Mouse (Mus musculus) retina, embryonic 14.5 days (tissue): ENCODE data around the gene Arhgef28.
A peak's percentile ranks its signal among the peaks of the same experiment; 100 is the strongest.

Source experiments
- DNase-seq: peaks from one replicate; pipeline ENCODE4 v3.0.0-alpha.2; 2015; ENCODE audit warnings: low spot score

Gene Arhgef28

DNA sequence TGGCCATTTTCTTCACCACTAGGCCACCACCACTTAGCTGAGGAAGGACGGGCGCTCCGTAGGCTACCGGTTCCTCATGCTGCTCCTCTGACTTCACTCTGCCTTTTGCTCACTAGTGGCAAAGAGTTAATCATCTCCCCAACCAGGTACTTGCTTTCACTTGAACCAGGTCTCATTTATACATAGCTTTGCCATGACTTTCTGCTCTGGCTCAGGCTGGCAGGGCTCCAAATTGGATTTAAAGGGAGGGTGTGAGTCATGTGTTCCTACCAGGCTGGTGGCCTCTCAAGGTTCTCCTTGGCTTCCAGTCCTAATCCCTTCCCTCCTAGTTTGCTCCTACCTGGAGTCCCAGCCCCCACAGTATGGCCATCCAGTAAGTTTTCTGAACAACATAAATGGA is 192.5 kb downstream of the Arhgef28 start:
- no peak for DNase-seq

GRCm38 (mm10) chr13:98011931-98012341 is 194.3 kb downstream of the Arhgef28 start:
- no peak for DNase-seq

DNA sequence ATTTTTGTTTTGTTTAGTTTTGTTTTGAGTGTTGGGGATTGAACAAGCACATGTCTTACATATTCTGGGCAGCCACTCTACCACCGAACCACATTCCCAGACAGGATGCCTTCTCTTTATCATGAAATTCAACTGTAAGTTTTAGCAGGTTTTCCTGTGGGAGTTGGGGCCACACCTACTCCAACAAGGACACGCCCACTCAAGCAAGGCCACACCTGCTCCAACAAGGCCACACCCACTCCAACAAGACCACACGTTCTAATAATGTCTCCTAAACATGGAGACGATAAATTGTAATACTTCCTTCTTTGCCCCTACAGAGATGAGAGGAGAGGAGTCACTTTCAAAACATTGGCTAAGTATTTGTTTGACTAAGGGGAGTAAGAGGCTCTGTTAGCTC is 197.2 kb downstream of the Arhgef28 start:
- DNase-seq = no peak

GRCm38 (mm10) chr13:98008588-98008987 is 197.7 kb downstream of the Arhgef28 start:
- no peak for DNase-seq

DNA sequence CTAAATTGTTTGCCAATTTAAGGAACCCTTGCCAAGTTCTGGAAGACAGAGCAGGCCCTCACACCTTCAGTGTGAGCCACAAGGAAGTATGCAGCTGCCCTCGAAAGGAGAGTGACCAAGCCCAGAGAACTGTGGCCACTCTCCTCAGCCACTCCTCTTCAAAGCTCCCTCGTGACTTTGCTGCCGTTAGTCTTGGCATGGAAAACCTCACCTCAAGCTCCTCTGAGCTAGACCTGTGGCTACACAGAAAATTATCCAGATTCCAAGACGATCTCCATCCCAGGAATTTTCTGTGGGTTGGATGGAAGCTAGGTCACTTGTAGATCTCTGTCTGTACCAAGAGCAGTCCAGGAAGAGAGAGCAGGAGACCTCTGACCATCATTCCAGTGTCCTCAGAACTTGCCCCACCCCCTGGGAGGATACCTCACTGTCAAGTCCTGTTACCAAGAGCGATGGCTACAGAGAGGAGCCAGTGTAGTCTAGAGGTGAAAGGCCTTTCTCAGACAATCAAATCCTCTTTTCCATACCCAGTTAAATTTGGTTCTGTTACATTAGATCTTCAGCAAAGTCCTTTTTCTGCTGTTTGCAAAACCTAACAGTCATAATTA is 200.5 kb downstream of the Arhgef28 start:
- no peak for DNase-seq

GRCm38 (mm10) chr13:98004647-98005414 is 201.4 kb downstream of the Arhgef28 start:
- no peak for DNase-seq

- no peak for DNase-seq
Measured at GRCm38 (mm10) chr13:98003690-98004089, 202.5 kb downstream of the Arhgef28 start.

DNA sequence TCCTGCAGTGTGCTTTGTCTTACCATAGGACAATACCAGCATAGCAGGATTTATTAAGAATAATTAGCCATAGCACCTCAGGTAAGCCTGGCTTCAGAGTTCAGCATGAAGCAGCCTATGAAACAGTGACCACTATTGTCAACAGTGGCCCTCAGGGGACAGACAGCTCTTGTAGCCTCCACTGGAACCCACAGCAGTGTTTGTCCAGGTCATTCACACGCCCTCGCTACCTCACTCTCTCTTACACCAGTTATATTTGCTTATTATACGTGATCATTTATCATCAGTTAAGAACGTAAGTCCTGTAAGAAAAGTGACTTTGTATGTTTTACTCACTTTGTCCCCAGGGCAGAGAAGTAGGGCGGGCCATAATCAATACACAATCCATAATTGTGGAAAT is 203.6 kb downstream of the Arhgef28 start:
- no peak for DNase-seq

- DNase-seq = no peak
Measured at GRCm38 (mm10) chr13:98002121-98002520, 204.1 kb downstream of the Arhgef28 start.

GRCm38 (mm10) chr13:98001719-98002118 is 204.5 kb downstream of the Arhgef28 start:
- peak; percentile 15 for DNase-seq

DNA sequence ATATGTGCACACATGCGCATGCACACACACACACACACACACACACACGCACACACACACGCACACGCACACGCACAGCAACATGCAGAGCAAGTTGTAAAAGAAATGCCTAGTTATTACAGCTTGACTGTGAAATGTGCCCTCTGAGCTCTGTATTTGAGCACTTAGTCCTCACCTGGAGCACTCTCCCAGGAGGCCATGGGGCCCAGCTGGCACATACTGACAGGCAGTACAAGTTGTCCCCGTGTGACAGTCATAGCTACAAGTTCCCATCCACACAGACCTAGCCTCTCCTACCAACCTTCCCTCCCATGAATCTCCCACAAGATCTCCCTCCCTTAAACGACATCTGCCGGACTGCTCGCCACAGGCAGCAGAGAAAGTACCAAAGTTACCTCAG is 205.4 kb downstream of the Arhgef28 start:
- DNase-seq = no peak

- DNase-seq = no peak
Measured at GRCm38 (mm10) chr13:97999130-97999529, 207.1 kb downstream of the Arhgef28 start.

DNA sequence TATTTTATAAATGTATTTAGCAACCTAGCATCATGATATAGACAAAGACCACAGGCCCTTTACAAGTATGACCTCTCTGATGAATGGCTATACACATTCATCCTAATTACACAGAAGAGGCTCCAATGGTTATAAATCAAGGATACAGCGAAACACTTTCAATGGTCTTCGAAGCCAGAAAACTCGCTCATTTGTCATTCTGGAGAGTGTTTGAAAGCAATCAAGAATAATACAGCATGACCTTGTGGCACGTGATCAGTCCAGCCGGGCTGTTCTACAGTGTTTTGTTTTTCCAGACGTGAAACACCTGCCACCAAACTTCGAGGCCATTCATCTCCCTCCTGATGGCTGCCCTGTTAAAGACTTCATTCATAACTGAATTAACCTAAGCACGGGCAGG is 207.7 kb downstream of the Arhgef28 start:
- DNase-seq = no peak

DNA sequence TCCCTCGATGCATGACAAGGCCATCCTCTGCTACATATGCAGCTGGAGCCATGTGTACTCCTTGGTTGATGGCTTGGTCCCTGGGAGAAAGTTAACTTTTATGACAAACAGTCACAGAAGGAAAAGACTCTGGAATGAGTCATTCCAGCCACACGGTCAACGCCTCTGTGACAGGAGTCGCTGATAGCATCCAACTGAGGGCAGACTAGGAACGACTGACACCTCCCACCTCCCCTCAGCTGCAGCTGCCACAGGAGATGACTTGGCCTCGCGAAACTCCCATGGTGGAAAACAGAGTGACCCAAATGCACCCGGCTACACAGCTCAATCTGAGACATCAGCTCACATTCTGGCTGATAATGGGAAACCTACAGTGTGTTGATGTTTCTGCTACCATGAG is 215.3 kb downstream of the Arhgef28 start:
- no peak for DNase-seq

DNA sequence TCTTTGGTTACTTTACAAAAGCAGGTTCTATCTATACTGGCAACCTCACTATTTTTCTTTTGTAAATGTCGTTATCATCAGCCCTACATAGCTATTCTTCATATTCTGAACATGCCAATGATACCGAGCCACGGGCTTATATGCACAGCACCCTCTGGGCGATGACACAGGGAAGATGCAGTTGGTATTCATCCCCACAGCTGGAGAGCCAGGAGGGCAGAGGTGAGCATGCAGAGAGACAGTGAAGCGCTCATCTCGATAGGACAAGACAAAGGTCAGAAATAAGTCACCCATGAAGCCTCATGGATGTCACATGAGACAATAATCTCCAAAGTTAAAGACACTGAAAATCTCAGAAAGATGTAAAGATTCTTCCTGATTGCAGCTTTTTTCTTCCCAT is 217.4 kb downstream of the Arhgef28 start:
- no peak for DNase-seq

GRCm38 (mm10) chr13:97986691-97987090 is 219.5 kb downstream of the Arhgef28 start:
- peak; percentile 35 for DNase-seq

GRCm38 (mm10) chr13:97977104-97977503 is 229.1 kb downstream of the Arhgef28 start:
- DNase-seq = no peak

DNA sequence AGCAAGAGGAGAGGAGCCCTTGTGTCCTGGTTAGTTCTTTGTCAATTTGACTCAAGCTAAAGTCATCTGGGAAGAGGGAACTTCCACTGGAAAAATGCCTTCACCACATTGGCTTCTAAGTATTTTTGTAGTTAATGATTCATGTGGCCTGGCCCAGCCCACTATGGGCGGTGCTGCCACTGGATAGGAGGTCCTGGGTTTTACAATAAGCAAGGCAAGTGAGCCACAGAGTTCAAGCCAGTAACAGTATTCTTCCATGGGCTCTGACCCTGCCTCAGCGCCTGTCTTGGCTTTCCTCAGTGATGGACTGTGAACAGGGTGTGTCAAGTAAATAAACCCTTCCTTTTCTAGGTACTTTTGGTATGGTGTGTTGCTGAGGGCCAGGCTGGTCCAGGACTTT is 229.6 kb downstream of the Arhgef28 start:
- DNase-seq = no peak

DNA sequence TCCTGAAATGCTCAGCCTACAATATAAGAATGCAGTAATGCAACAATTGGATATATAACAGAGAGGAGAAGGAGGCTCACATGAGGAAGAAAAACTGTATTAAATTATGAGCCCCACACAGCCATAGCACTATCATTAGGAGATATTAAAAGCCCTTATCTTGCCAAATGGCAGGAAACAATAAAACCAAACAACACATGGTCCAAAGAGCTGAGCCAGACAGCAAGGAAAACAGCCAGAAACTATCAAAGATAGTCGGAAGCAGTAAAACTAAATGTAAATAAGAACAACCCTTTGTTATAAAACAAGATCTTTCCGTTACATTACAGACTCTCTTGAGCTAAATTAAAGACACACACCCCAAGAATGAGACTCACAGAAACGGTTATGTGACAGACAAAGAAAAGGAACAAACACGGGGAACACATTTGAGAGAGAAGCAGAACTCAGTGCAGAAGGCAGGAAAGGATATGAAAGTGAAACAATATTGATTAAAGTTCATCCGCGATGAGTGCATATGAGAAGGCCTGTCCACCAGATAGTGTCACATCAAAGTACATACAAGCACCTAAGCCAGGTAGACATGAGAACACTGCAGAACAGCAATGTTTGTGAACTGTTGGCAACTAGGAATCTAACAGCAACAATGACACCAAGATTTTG is 231.6 kb downstream of the Arhgef28 start:
- no peak for DNase-seq

- no peak for DNase-seq
Measured at GRCm38 (mm10) chr13:97973915-97974314, 232.3 kb downstream of the Arhgef28 start.

DNA sequence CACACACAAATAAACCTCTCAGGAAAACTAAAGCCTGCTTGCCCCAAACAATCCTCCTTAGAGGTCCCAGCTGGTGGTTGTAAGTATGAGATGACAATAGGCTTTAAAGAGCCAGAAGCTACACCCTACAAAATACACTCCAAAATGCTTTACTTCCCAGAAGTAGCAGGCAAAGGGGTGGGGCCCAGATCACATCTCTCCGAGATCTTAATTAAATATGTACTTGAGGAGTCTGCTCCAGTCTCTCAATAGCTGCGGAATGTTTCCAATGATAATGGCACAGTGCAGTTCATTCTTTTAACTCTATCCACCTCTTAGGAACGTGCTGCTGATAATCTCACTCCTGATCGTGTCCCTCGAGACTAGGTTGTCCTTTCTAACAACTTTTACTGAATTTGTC is 240.2 kb downstream of the Arhgef28 start:
- DNase-seq = no peak

- no peak for DNase-seq
Measured at GRCm38 (mm10) chr13:97964892-97965424, 241.3 kb downstream of the Arhgef28 start.

GRCm38 (mm10) chr13:97960142-97960541 is 246.1 kb downstream of the Arhgef28 start:
- no peak for DNase-seq
